Mouse (Mus musculus): ENCODE measurements around the gene App. TPM values are rescaled to one million over a fixed set of nuclear protein-coding genes. Genes with fewer than 3 reads are reported as not detected.

The App gene
- polyA plus RNA-seq, 1 experiment from 2014 or later = 161 TPM

GRCm38 (mm10) chr16:85130861-85131556 lies 42.6 kb downstream of the App start:
- H3K4me1 ChIP-seq (replicated peaks) = peaks cover 47% of the 10 kb centered on the region
- peaks cover 4% of the 10 kb centered on the region; the same call in 1 of the 2 replicates for H3K36me3 ChIP-seq
- no peaks in the 10 kb centered on the region for H3K27me3 ChIP-seq (ENCODE audit: insufficient read depth, poor library complexity, severe bottlenecking)
- no peaks in the 10 kb centered on the region for H3K9me3 ChIP-seq
- no peak for DNase-seq (ENCODE audit: low spot score)
- H3K4me3 ChIP-seq = no peak overlapping the region
- H3K27ac ChIP-seq = no peak overlapping the region
- 90% methylated on average over 7 of the region's 7 CpGs for WGBS

GRCm38 (mm10) chr16:85128693-85129657 lies 44.6 kb downstream of the App start:
- peaks cover 33% of the 10 kb centered on the region for H3K4me1 ChIP-seq (replicated peaks)
- 49% methylated on average over 13 of the region's 13 CpGs for WGBS
- DNase-seq (ENCODE audit: low spot score) = peak; percentile 29

GRCm38 (mm10) chr16:85128347-85128664 lies 45.3 kb downstream of the App start:
- Histone ChIP-seq H3K36me3 (peaks cover 15% of the 10 kb centered on the region), H3K9me3 (0 out of 2 replicates have a peak, but pooled peaks cover 5% of the 10 kb centered on the region), H3K4me3 (no peak overlapping the region), H3K4me1 (replicated peaks) (peaks cover 26% of the 10 kb centered on the region), H3K27ac (peak overlapping the region; percentile 29; the same call in 1 of the 2 replicates), H3K27me3 (ENCODE audit: insufficient read depth, poor library complexity, severe bottlenecking) (no peaks in the 10 kb centered on the region)
- DNase-seq (ENCODE audit: low spot score) = peak; percentile 31
- WGBS = 52% methylated on average over 5 of the region's 5 CpGs

More at GRCm38 (mm10) chr16:85128693-85129657, 44.6 kb downstream of the App start:
- H3K9me3 ChIP-seq = 0 out of 2 replicates have a peak, but pooled peaks cover 5% of the 10 kb centered on the region
- H3K36me3 ChIP-seq = peaks cover 15% of the 10 kb centered on the region
- H3K27me3 ChIP-seq (ENCODE audit: insufficient read depth, poor library complexity, severe bottlenecking) = no peaks in the 10 kb centered on the region
- no peak overlapping the region for H3K4me3 ChIP-seq
- peak overlapping the region; percentile 69 for H3K27ac ChIP-seq

GRCm38 (mm10) chr16:85127661-85128346 lies 45.8 kb downstream of the App start:
- Histone ChIP-seq H3K27ac (peak overlapping the region; percentile 50), H3K4me1 (replicated peaks) (peaks cover 21% of the 10 kb centered on the region), H3K36me3 (peaks cover 15% of the 10 kb centered on the region), H3K4me3 (no peak overlapping the region), H3K27me3 (ENCODE audit: insufficient read depth, poor library complexity, severe bottlenecking) (no peaks in the 10 kb centered on the region), H3K9me3 (0 out of 2 replicates have a peak, but pooled peaks cover 5% of the 10 kb centered on the region)
- WGBS = 75% methylated on average over 11 of the region's 11 CpGs
- no peak for DNase-seq (ENCODE audit: low spot score)

- H3K27me3 ChIP-seq (ENCODE audit: insufficient read depth, poor library complexity, severe bottlenecking) = no peaks in the 10 kb centered on the region
- H3K4me1 ChIP-seq (replicated peaks) = peaks cover 23% of the 10 kb centered on the region; the same call in 1 of the 2 replicates
- H3K9me3 ChIP-seq = 0 out of 2 replicates have a peak, but pooled peaks cover 5% of the 10 kb centered on the region
- DNase-seq (ENCODE audit: low spot score) = no peak
- peaks cover 14% of the 10 kb centered on the region for H3K36me3 ChIP-seq
- H3K4me3 ChIP-seq = no peak overlapping the region
- no peak overlapping the region for H3K27ac ChIP-seq
- WGBS = 90% methylated on average over 4 of the region's 4 CpGs
Observed at GRCm38 (mm10) chr16:85124649-85125048, 48.9 kb downstream of the App start.

- 78% methylated on average over 5 of the region's 5 CpGs for WGBS
- H3K9me3 ChIP-seq = 0 out of 2 replicates have a peak, but pooled peaks cover 5% of the 10 kb centered on the region
- peaks cover 31% of the 10 kb centered on the region for H3K36me3 ChIP-seq
- H3K27ac ChIP-seq = no peak overlapping the region
- H3K4me3 ChIP-seq = no peak overlapping the region
- 0 out of 2 replicates have a peak, but pooled peaks cover 6% of the 10 kb centered on the region for H3K4me1 ChIP-seq (replicated peaks)
- no peaks in the 10 kb centered on the region for H3K27me3 ChIP-seq (ENCODE audit: insufficient read depth, poor library complexity, severe bottlenecking)
- no peak for DNase-seq (ENCODE audit: low spot score)
Observed at GRCm38 (mm10) chr16:85121983-85122382, 51.6 kb downstream of the App start.

- H3K4me1 ChIP-seq (replicated peaks) = 0 out of 2 replicates have a peak, but pooled peaks cover 6% of the 10 kb centered on the region
- no peaks in the 10 kb centered on the region for H3K9me3 ChIP-seq
- no peak overlapping the region for H3K27ac ChIP-seq
- H3K27me3 ChIP-seq (ENCODE audit: insufficient read depth, poor library complexity, severe bottlenecking) = no peaks in the 10 kb centered on the region
- H3K36me3 ChIP-seq = peaks cover 31% of the 10 kb centered on the region
- no peak for DNase-seq (ENCODE audit: low spot score)
- 92% methylated on average over 6 of the region's 6 CpGs for WGBS
- H3K4me3 ChIP-seq = no peak overlapping the region
Observed at GRCm38 (mm10) chr16:85118916-85119315, 54.6 kb downstream of the App start.

GRCm38 (mm10) chr16:85117541-85117940 lies 56.0 kb downstream of the App start:
- WGBS = 50% methylated on average over 1 of the region's 1 CpGs
- no peak overlapping the region for H3K27ac ChIP-seq
- no peak overlapping the region for H3K4me3 ChIP-seq
- peaks cover 31% of the 10 kb centered on the region for H3K36me3 ChIP-seq
- no peaks in the 10 kb centered on the region for H3K27me3 ChIP-seq (ENCODE audit: insufficient read depth, poor library complexity, severe bottlenecking)
- no peak for DNase-seq (ENCODE audit: low spot score)
- no peaks in the 10 kb centered on the region for H3K9me3 ChIP-seq
- H3K4me1 ChIP-seq (replicated peaks) = 0 out of 2 replicates have a peak, but pooled peaks cover 6% of the 10 kb centered on the region

GRCm38 (mm10) chr16:85115837-85116236 lies 57.7 kb downstream of the App start:
- Histone ChIP-seq H3K27ac (no peak overlapping the region), H3K9me3 (no peaks in the 10 kb centered on the region), H3K4me1 (replicated peaks) (peaks cover 1% of the 10 kb centered on the region; the same call in 1 of the 2 replicates), H3K4me3 (no peak overlapping the region), H3K36me3 (peaks cover 31% of the 10 kb centered on the region), H3K27me3 (ENCODE audit: insufficient read depth, poor library complexity, severe bottlenecking) (no peaks in the 10 kb centered on the region)
- peak; percentile 1 for DNase-seq (ENCODE audit: low spot score)
- 91% methylated on average over 5 of the region's 5 CpGs for WGBS

- WGBS = 97% methylated on average over 1 of the region's 1 CpGs
- no peaks in the 10 kb centered on the region for H3K27me3 ChIP-seq (ENCODE audit: insufficient read depth, poor library complexity, severe bottlenecking)
- DNase-seq (ENCODE audit: low spot score) = no peak
Observed at GRCm38 (mm10) chr16:85114742-85115141, 58.8 kb downstream of the App start.

GRCm38 (mm10) chr16:85113941-85114340 lies 59.6 kb downstream of the App start:
- peak; percentile 1 for DNase-seq (ENCODE audit: low spot score)
- H3K27ac ChIP-seq = no peak overlapping the region
- no peaks in the 10 kb centered on the region for H3K27me3 ChIP-seq (ENCODE audit: insufficient read depth, poor library complexity, severe bottlenecking)
- H3K9me3 ChIP-seq = no peaks in the 10 kb centered on the region
- no peak overlapping the region for H3K4me3 ChIP-seq
- peaks cover 21% of the 10 kb centered on the region for H3K36me3 ChIP-seq
- 86% methylated on average over 2 of the region's 2 CpGs for WGBS
- peaks cover 8% of the 10 kb centered on the region; the same call in 1 of the 2 replicates for H3K4me1 ChIP-seq (replicated peaks)

More at GRCm38 (mm10) chr16:85114742-85115141, 58.8 kb downstream of the App start:
- H3K27ac ChIP-seq = no peak overlapping the region
- H3K4me3 ChIP-seq = no peak overlapping the region
- H3K36me3 ChIP-seq = peaks cover 29% of the 10 kb centered on the region
- no peaks in the 10 kb centered on the region for H3K9me3 ChIP-seq
- H3K4me1 ChIP-seq (replicated peaks) = peaks cover 8% of the 10 kb centered on the region; the same call in 1 of the 2 replicates

- H3K27ac ChIP-seq = no peak overlapping the region
- DNase-seq (ENCODE audit: low spot score) = peak; percentile 1
- no peaks in the 10 kb centered on the region for H3K27me3 ChIP-seq (ENCODE audit: insufficient read depth, poor library complexity, severe bottlenecking)
- H3K4me1 ChIP-seq (replicated peaks) = peaks cover 9% of the 10 kb centered on the region; the same call in 1 of the 2 replicates
- no peak overlapping the region for H3K4me3 ChIP-seq
- 80% methylated on average over 2 of the region's 2 CpGs for WGBS
- no peaks in the 10 kb centered on the region for H3K9me3 ChIP-seq
- peaks cover 12% of the 10 kb centered on the region for H3K36me3 ChIP-seq
Observed at GRCm38 (mm10) chr16:85112254-85112653, 61.3 kb downstream of the App start.

Measured in hindbrain, embryonic 10.5 days (tissue).